Comparison of ENCODE assay signal across 30 mouse cellular contexts in the genomic region with DNA sequence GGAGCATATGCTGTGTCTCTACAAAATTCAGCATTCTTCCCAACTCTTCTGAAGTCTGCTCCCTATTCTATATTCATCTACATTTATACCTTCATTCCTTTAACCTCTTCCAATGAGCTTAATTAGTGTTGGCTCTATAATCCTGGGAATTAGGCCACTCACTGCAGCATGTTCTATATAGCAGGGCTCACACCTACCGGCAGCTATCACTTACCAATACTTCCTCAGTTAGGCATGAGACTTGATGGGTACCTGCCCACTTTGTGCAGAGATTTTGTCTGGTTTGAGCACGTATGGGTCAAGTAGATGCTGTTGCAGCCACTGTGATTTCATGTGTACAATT.
DNase-seq lines count a peak whose midpoint lies in the region; ATAC-seq lines count a peak whose summit lies in the region.
"Had no signal": no experiment of that assay in that cellular context is flagged by ENCODE, and none has a peak within 500 bp of the region (broad histone marks: within the 10 kb centered on the region; RNA-seq: fewer than 3 reads in every experiment).

No protein-coding gene starts in this region.

- H3K36me3 ChIP-seq in hindbrain, embryonic 13.5 days, result no peaks in the 10 kb centered on the region
- H3K36me3 ChIP-seq in hindbrain, embryonic 14.5 days (replicated peaks; ENCODE audit: control insufficient read depth, insufficient read depth), result no peaks in the 10 kb centered on the region
- no peaks in the 10 kb centered on the region for H3K36me3 ChIP-seq in midbrain, embryonic 11.5 days (ENCODE audit: control insufficient read depth, insufficient read depth, low read length)
- H3K36me3 ChIP-seq in midbrain, embryonic 14.5 days (ENCODE audit: control insufficient read depth, insufficient read depth, low read length), result no peaks in the 10 kb centered on the region
- no peaks in the 10 kb centered on the region for H3K36me3 ChIP-seq in forebrain, embryonic 14.5 days (ENCODE audit: control insufficient read depth, insufficient read depth, low read length)
- H3K36me3 ChIP-seq: embryonic facial prominence, embryonic 10.5 days; embryonic facial prominence, embryonic 15.5 days; heart, embryonic 10.5 days; heart, embryonic 15.5 days; liver, embryonic 12.5 days; neural tube, embryonic 12.5 days had no signal

- H3K9me3 ChIP-seq in hindbrain, embryonic 13.5 days, result no peaks in the 10 kb centered on the region
- H3K9me3 ChIP-seq in hindbrain, embryonic 14.5 days (ENCODE audit: control insufficient read depth, low read length), result no peaks in the 10 kb centered on the region
- no peaks in the 10 kb centered on the region for H3K9me3 ChIP-seq in midbrain, embryonic 11.5 days (ENCODE audit: control insufficient read depth, low read length)
- H3K9me3 ChIP-seq in midbrain, embryonic 14.5 days (ENCODE audit: control insufficient read depth, low read length), result no peaks in the 10 kb centered on the region
- H3K9me3 ChIP-seq in forebrain, embryonic 14.5 days (replicated peaks; ENCODE audit: control insufficient read depth, low read length), result no peaks in the 10 kb centered on the region
- H3K9me3 ChIP-seq: embryonic facial prominence, embryonic 10.5 days; embryonic facial prominence, embryonic 15.5 days; heart, embryonic 10.5 days; heart, embryonic 15.5 days; liver, embryonic 12.5 days; neural tube, embryonic 12.5 days had no signal

- peaks cover 24% of the 10 kb centered on the region for H3K4me1 ChIP-seq in hindbrain, embryonic 13.5 days (replicated peaks)
- peaks cover 28% of the 10 kb centered on the region for H3K4me1 ChIP-seq in hindbrain, embryonic 14.5 days (replicated peaks; ENCODE audit: control insufficient read depth, insufficient read depth, low read length)
- peaks cover 18% of the 10 kb centered on the region for H3K4me1 ChIP-seq in midbrain, embryonic 11.5 days (ENCODE audit: control insufficient read depth, insufficient read depth, low read length)
- H3K4me1 ChIP-seq in midbrain, embryonic 14.5 days (ENCODE audit: control insufficient read depth, insufficient read depth, low read length), result peaks cover 18% of the 10 kb centered on the region
- peaks cover 31% of the 10 kb centered on the region for H3K4me1 ChIP-seq in forebrain, embryonic 14.5 days (ENCODE audit: control insufficient read depth, insufficient read depth, low read length)
- H3K4me1 ChIP-seq: embryonic facial prominence, embryonic 15.5 days; heart, embryonic 10.5 days; heart, embryonic 15.5 days; liver, embryonic 12.5 days had no signal

- H3K27me3 ChIP-seq in hindbrain, embryonic 13.5 days, result no peaks in the 10 kb centered on the region
- no peaks in the 10 kb centered on the region for H3K27me3 ChIP-seq in hindbrain, embryonic 14.5 days (ENCODE audit: control insufficient read depth, insufficient read depth, low read length)
- H3K27me3 ChIP-seq in midbrain, embryonic 11.5 days (ENCODE audit: control insufficient read depth, insufficient read depth, low read length), result no peaks in the 10 kb centered on the region; the same call in 1 of the 2 replicates
- no peaks in the 10 kb centered on the region for H3K27me3 ChIP-seq in midbrain, embryonic 14.5 days (ENCODE audit: control insufficient read depth, insufficient read depth, low read length)
- no peaks in the 10 kb centered on the region for H3K27me3 ChIP-seq in forebrain, embryonic 14.5 days (replicated peaks; ENCODE audit: control insufficient read depth, insufficient read depth, low read length)
- H3K27me3 ChIP-seq: embryonic facial prominence, embryonic 15.5 days; heart, embryonic 15.5 days; liver, embryonic 12.5 days; neural tube, embryonic 12.5 days had no signal

- ATAC-seq in hindbrain, embryonic 13.5 days (ENCODE audit: low FRiP score), result 0 out of 2 replicates have a peak, but pooled peaks have one; percentile 8
- ATAC-seq in hindbrain, embryonic 14.5 days (ENCODE audit: low FRiP score), result no peak
- peak; percentile 53 for ATAC-seq in midbrain, embryonic 11.5 days (ENCODE audit: low FRiP score)
- no peak; the same call in 1 of the 2 replicates for ATAC-seq in midbrain, embryonic 14.5 days (ENCODE audit: low FRiP score, low TSS enrichment)
- peak; percentile 40; the same call in 1 of the 2 replicates for ATAC-seq in forebrain, embryonic 14.5 days
- ATAC-seq: intestine, postnatal 0 days; liver, embryonic 12.5 days; liver, postnatal 0 days had no signal

- no peak overlapping the region for H3K27ac ChIP-seq in hindbrain, embryonic 13.5 days
- H3K27ac ChIP-seq in hindbrain, embryonic 14.5 days, result no peak overlapping the region
- no peak overlapping the region for H3K27ac ChIP-seq in midbrain, embryonic 11.5 days (ENCODE audit: low read depth, low read length)
- no peak overlapping the region for H3K27ac ChIP-seq in midbrain, embryonic 14.5 days (replicated peaks; ENCODE audit: low read depth, low read length)
- H3K27ac ChIP-seq in forebrain, embryonic 14.5 days (ENCODE audit: low read depth, low read length), result 0 out of 2 replicates have a peak overlapping the region, but pooled peaks have one; percentile 2
- H3K27ac ChIP-seq: embryonic facial prominence, embryonic 10.5 days; embryonic facial prominence, embryonic 15.5 days; heart, embryonic 10.5 days; heart, embryonic 15.5 days; liver, embryonic 12.5 days; neural tube, embryonic 12.5 days had no signal

- no peak overlapping the region for H3K4me3 ChIP-seq in hindbrain, embryonic 13.5 days
- H3K4me3 ChIP-seq in hindbrain, embryonic 14.5 days (replicated peaks; ENCODE audit: low read length), result no peak overlapping the region
- no peak overlapping the region for H3K4me3 ChIP-seq in midbrain, embryonic 11.5 days (ENCODE audit: low read depth, low read length)
- no peak overlapping the region for H3K4me3 ChIP-seq in midbrain, embryonic 14.5 days (replicated peaks; ENCODE audit: low read depth, low read length)
- H3K4me3 ChIP-seq in forebrain, embryonic 14.5 days (ENCODE audit: low read depth, low read length), result no peak overlapping the region
- H3K4me3 ChIP-seq: embryonic facial prominence, embryonic 10.5 days; embryonic facial prominence, embryonic 15.5 days; heart, embryonic 10.5 days; heart, embryonic 15.5 days; liver, embryonic 12.5 days; myocyte; neural tube, embryonic 12.5 days had no signal

- DNase-seq in hindbrain, embryonic 14.5 days (ENCODE audit: low spot score), result no peak
- no peak for DNase-seq in midbrain, embryonic 11.5 days (ENCODE audit: low spot score, missing footprints)
- DNase-seq in midbrain, embryonic 14.5 days, result no peak
- peak; percentile 32 for DNase-seq in forebrain, embryonic 14.5 days (ENCODE audit: low spot score)
- peak; percentile 46 for DNase-seq in retina, embryonic 14.5 days (ENCODE audit: low spot score)
- no peak for DNase-seq in kidney, adult 9 months
- no peak for DNase-seq in T-cell, adult 2 months (ENCODE audit: low spot score)
- DNase-seq: adrenal gland, adult 2 months; adrenal gland, postnatal 36 days; cerebellum, adult 2 months; cerebellum, postnatal 14 days; gastrocnemius, postnatal 25 days; heart, adult 11 months; heart, postnatal 36 days; kidney, postnatal 14 days; left cerebral cortex, postnatal 4 days; liver, postnatal 0 days; lung, postnatal 36 days; right cerebral cortex, postnatal 25 days; spleen, adult 18-20 months; thymus, postnatal 36 days had no signal

- 86% methylated on average over 2 of the region's 2 CpGs for WGBS in hindbrain, embryonic 13.5 days
- WGBS in hindbrain, embryonic 14.5 days, result 87% methylated on average over 2 of the region's 2 CpGs
- WGBS in midbrain, embryonic 11.5 days, result 77% methylated on average over 2 of the region's 2 CpGs
- 64% methylated on average over 2 of the region's 2 CpGs for WGBS in midbrain, embryonic 14.5 days
- WGBS in forebrain, embryonic 14.5 days, result 16% methylated on average over 2 of the region's 2 CpGs

- no peak overlapping the region for H3K4me2 ChIP-seq in hindbrain, embryonic 13.5 days
- no peak overlapping the region for H3K4me2 ChIP-seq in hindbrain, embryonic 14.5 days (replicated peaks)
- H3K4me2 ChIP-seq in midbrain, embryonic 11.5 days, result no peak overlapping the region
- no peak overlapping the region for H3K4me2 ChIP-seq in midbrain, embryonic 14.5 days (ENCODE audit: low read length)
- H3K4me2 ChIP-seq in forebrain, embryonic 14.5 days (ENCODE audit: low read length), result no peak overlapping the region
- H3K4me2 ChIP-seq: embryonic facial prominence, embryonic 15.5 days; heart, embryonic 15.5 days; liver, embryonic 12.5 days had no signal

- H3K9ac ChIP-seq in hindbrain, embryonic 13.5 days, result no peak overlapping the region
- no peak overlapping the region for H3K9ac ChIP-seq in hindbrain, embryonic 14.5 days
- no peak overlapping the region for H3K9ac ChIP-seq in midbrain, embryonic 11.5 days (ENCODE audit: low read length)
- H3K9ac ChIP-seq in midbrain, embryonic 14.5 days (replicated peaks; ENCODE audit: low read length), result no peak overlapping the region
- H3K9ac ChIP-seq in forebrain, embryonic 14.5 days (ENCODE audit: low read length), result no peak overlapping the region
- H3K9ac ChIP-seq: embryonic facial prominence, embryonic 15.5 days; heart, embryonic 15.5 days; liver, embryonic 12.5 days; liver, postnatal 0 days; neural tube, embryonic 12.5 days had no signal

Comparison
In these comparisons a context has a peak if more than half of its experiments do, and no peak if none do; other contexts are left out.
1. ATAC-seq: peak in hindbrain, embryonic 13.5 days (single experiment), midbrain, embryonic 11.5 days (single experiment) and forebrain, embryonic 14.5 days (single experiment); none in hindbrain, embryonic 14.5 days (single experiment) and midbrain, embryonic 14.5 days (single experiment).
2. DNase-seq: peak in forebrain, embryonic 14.5 days (single experiment) and retina, embryonic 14.5 days (single experiment); none in hindbrain, embryonic 14.5 days (single experiment), midbrain, embryonic 11.5 days (single experiment), midbrain, embryonic 14.5 days (single experiment), kidney, adult 9 months (single experiment) and T-cell, adult 2 months (single experiment).